Mouse (Mus musculus) megakaryocyte, embryonic 14.5 days (primary cell): ENCODE measurements at regions not wholly inside any gene's neighbourhood (a gene's known extent, or its start where the extent isn't known, plus 50 kb on each side); places are given as distances from the start of the nearest gene placed in this dataset.

Source experiments
- FLI1 ChIP-seq: IDR thresholded peaks from 2 replicates; pipeline ENCODE4 v1.6.1; 2012; ENCODE audit warnings: low read length, inconsistent platforms, mixed read lengths
- GATA1 ChIP-seq: IDR thresholded peaks from 3 replicates; pipeline ENCODE4 v1.6.1; 2012; ENCODE audit warnings: mixed read lengths, low read length, inconsistent platforms, borderline replicate concordance

DNA sequence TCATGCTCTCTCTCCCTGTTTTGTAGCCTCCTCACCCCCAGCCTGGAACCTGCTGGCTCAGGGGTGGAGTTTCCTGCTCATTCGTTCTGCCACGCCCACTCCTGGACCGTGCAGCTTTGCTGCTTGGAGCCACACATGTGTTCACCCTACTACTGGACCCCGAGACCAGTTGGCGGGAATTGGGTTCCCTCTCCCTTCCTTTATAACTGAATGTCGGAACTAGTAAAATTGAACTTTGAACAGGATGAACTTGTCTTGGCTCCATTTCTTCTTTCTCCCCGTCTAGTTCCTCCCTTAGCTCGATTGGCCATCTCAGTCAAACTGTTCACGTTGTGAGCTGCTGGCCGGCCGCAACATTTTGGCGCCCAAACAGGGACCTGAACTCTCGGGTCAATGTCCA, 62.3 kb upstream of the Glrp1 start:
- TF ChIP-seq GATA1 (no peak), FLI1 (no peak)
